Mouse (Mus musculus) monocyte, adult 5-6 weeks (primary cell): ENCODE results near the gene Cobl. TPM values are rescaled to one million over a fixed set of nuclear protein-coding genes. Genes with fewer than 3 reads are reported as not detected.

Experiments
- ATAC-seq: fragments of 153-309, 156-312 bp; replicated peaks from 2 replicates; pipeline ENCODE4 v1.8.0; 2017; ENCODE audit warnings: mild to moderate bottlenecking; ENCODE audit not compliant: low TSS enrichment, insufficient number of reproducible peaks, severe bottlenecking, poor library complexity, low FRiP score
- total RNA-seq: library from RNA; stranded (forward); fragments of 200-1000, 200-491, 200-594 nt; gene quantifications from 3 replicates; pipeline ENCODE4 v1.2.3, GENCODE M21; 2017

Cobl gene
- total RNA-seq, 1 experiment from 2014 or later, result not detected

DNA sequence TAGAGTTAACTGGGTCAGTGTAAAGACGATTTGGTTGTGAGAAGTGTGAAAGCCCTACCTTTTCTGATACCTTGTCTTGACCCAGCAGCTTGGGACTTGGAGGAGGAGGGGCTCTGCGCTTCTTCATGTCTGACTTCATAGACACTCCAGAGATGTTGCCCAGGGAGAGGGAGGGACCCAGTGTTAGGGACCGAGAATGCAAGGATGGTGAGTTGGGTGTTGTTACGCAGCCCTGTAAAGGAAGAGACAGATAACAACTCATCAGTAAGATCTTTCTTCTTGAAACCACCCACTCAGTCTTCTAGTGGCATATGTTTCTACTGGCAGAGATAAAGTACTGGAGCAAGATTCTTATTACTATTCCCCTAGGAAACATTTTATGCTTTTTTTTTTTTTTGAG, 121.1 kb downstream of the Cobl start:
- ATAC-seq, result no peak

DNA sequence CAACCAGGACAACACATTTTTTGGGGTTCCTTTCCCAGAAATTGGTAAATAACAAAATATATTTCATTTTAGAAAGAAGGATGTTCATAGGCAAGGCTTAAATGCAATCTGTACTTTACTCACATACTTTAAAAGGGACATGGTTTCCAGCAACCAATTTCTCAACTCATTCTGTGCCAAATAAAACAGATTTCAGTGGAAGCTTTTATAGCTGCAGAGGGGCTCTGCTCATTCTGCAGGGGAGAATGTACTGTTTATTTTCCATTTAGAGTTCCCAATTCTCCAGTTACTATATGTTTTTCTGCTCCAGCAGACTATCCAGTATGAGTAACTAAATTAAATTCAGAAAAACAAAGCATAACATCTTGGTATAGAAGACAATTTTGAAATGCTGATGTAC, 124.1 kb downstream of the Cobl start:
- no peak for ATAC-seq

DNA sequence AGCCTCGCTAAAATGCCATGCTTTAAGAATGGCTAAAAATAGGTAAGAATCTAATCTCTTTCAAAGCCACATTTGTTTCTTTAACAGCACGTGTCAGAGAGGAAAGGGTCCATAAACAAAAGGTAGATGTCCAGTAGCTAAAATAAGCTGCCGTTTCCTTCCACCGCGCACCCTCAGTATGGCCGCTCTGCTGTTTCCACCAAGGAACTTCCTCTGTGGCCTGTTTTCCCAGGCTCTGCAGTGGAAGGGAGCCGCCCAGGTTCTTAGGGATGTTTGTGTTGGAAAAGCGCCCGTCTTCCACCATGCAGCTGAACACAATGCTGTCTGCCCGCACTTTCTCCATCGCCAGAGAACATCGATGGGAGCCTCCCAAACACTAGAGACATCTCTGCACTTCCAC, 128.6 kb downstream of the Cobl start:
- ATAC-seq, result no peak

DNA sequence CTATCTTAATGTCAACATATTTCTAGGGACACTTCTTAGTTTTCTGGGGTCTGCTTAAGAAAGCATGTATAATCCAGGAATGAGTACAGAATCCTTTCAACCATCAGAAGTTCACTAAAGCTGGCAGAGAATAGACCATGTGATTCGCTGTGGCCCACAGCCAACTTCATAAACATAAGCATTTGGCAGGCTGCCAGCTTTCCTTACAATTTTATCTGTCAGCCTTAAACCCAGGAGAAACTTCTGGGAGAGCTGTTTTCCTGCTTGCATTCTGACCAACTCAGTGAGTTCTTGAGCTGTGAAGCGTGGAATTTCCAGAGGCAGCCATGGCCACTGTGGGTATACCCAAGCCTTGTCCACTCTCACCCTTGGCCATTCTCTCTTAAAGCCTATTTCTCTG, 132.8 kb downstream of the Cobl start:
- no peak for ATAC-seq

DNA sequence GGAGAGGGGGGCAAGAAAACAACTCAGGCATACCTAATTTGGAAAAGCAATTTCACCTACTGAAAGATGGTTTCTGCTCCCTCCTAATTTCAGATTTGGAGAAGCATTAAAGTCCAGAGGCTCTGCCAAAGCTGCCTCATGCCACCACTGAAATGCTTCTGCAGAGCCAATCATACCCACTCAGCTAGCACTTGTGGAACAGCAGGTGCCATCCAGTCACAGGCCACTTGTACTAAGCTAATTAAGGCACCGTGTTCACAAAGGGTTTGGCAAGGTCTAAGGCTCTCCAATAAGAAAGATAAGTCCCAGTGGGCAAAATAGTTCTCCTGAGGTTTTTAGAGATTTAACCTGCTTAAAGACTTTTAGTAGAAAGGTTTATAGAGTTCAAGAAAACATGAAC, 143.3 kb downstream of the Cobl start:
- ATAC-seq, result no peak

DNA sequence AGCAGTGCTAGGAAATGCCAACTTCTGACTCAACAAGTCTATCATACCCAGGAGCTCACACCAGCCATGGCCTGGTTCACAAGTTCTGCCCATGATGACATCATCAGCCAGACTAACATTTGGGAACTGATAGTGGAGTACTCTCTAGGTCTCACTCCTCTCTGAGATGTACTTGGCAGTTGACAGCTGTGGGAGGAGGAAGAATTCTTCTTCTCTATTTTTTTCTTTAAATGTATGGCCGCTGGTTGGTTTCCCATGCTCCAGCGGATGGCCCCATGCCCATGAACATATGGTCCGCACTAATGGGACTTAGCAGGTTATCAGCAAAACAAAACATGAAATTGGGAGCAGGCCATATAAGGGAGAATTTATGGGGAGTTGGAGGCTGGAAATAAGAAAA, 145.4 kb downstream of the Cobl start:
- ATAC-seq, result no peak

DNA sequence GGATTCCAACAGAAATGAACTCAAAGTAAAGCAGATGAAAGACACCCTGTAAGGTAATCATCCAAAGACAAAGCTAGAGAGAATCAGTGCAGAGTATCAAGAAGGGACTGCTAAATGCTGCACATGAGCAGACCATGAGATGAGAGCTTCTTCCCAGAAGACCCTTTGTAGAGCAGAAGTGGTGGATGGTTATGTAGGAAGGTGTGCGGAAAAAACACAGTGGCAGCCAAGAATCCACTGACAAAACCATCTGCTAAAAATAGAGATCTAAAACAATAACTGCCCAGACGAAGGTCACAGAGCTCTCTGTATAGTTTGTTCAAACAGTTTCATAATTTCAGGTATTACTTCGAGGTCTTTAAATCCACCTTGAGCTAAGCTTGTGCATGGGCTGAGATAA, 149.1 kb downstream of the Cobl start:
- ATAC-seq, result no peak

DNA sequence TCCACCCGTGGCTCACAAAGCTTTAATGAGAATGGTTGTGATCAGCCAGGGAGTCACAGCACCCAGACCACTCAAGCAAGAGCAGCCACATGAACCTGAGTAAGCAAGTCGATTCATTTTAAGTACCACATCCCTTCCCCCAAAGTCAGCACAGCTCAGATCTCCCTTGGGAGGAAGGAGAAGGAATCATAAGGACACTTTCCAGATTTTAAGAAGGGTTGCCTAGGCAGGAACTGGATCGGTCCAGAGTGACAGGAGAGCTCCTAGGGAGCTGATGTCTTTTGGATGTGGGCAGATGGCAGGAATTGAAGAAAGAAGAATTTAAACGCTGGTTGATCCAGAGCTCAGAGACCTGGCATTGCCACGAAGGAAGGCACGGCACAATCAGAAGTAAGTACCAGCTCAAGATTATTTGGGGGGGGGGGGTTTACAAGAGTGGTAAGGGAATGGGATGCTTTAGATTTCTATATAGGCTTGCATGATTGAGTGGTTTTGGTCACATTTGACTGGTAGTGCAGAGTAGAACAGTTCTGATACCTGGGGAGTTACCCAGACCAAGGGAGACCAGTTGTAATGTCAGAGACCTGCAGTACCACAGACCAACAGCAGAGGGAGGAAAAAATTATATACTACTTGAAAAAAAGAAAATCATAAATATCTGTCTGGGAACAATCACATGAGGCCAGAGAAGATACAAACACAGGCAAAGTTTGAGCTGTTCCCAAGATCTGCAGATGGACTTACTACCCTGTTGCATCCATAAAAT, 150.3 kb downstream of the Cobl start:
- no peak for ATAC-seq

DNA sequence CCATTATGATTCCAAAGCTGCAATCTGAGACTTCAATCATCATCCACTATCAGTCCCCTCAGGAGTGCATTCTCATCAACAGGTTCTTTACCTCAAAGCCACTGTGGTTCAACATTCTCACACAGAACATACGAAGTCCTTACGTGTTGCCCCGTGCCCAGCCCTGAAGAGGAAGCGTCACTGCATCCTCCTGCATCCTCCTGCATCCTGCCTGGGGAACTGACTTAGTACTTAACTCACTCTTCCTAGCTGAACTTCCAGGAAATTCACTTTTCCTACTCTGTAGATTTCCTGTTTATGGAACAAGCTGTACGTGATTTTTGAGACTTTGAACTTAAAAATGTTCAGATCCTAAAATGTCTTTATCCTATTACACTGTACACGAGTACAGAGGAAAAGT, 153.3 kb downstream of the Cobl start:
- no peak for ATAC-seq

DNA sequence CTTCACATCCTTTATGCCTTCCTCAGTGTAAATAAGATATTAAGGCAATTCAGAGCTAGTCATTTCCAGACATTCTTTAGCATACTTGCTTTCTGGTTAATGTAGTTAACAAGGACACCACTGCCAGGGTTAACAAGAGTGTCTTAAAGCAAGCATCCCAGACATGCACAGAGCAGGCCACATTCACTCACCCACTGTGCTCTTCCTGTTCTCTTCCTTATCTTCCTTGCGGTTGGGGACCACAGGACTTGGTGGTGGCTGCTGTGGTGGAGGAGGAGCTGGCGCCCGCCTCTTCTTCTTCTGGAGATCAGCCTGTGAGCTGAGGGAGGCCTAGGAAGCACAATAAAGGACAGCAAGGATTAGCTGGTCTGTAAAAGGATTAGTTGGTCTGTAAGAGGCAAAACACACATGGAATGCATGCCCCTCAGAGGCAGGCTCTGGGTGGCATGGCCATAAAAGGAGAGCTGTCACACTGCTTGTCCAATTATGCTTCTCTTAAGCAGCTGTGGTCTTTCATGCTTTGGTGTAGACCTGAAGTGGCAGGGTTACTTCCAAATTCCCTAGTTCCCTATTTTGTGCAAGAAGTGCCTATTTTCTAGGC, 155.2 kb downstream of the Cobl start:
- no peak for ATAC-seq

DNA sequence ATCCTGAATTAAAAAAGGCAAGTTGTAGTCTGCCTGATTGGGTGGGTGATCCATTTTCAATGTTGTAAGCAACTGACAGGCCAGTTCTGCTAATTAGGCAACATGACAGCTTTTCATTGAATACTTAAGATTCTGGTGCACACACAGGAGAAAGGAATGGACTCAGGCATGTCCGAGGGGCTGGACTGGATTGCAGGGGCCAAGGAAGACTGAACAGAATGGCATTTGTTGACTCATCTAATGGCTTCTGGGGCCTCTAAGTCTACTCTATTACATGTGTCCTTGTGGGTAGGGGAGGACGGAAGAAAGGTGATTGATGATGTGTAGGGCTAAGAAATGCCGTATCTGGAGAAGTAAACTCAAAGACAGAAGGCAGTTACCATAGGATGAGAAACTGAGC, 159.9 kb downstream of the Cobl start:
- ATAC-seq, result no peak

DNA sequence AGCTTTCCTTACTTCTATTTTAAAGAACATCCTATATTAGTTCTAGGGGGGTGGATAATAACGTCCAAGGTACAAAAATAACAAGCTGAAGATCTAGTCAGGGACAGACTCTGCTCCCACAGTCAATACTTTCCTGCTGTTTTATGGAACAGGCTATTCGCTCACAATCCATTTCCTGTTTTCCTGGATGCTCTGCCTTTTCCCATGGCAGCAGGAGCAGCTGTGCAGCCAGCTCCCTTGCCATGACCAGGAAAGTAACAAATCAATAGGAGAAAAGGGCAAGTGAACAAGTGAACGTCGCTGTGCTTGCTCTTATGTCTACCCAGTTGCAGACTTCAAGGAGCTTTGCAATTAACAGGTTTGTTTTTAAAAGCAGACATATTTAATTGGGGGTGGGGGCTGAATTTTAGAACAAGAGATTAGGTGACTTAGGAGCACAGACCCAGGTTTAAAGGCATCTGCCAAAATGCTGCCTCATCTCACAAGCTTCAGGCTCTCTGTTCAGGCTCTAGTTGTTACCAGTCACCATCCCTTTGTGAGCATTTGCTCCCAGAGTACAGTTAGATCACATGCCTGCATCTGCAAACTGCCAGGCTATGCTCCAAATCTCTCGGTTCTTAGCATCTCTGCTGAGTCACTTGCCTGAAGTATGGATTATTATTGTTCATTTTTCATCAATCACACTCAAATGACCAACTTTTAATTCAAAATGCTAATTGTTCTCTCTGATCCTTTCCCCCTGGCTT, 164.9 kb downstream of the Cobl start:
- ATAC-seq, result no peak

DNA sequence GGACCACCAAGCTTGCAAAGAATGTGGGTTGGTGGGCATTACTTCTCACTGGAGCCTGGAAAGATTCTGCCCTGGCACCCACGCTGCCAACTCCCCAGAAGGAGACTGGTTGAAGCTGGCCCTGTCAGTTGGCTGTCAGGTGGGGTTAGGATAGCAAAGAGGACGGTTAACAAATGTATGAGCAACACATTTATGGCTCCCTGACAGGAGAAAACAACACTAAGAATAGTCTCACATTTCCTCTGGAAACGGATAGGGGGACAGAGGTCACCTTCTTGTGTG, 173.2 kb downstream of the Cobl start:
- ATAC-seq, result no peak

DNA sequence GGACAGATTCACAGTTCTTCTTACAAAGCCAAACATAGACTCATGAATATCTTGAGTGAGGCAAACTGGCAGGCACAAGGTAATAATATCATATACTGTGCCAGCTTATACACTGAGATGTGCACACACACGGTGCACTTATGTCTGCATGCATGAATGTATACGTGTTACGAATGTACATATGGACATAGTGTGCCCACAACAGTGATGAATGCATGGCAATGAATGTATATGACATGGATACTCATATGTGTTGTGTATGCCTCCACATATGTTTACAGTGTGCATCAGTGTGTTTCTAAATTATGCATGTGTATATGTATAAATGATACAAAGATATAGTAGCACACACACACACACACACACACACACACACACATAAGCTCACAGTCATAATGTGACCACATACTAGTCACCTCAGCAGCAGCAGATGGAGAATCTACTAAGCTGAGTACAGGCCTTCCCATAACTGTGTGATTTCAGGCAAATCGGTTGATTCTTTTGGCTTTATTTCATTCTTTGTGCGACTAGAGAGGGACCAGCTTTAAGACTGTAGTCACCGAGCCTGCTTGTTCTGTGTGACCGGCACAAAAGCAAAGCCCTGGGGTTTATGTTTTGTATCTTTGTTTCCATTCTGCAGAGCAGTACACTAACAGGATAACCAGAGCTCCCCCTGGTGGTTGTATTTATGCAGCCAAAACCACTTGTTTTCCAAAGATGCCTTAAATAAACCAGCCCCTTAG, 173.7 kb downstream of the Cobl start:
- ATAC-seq, result no peak

DNA sequence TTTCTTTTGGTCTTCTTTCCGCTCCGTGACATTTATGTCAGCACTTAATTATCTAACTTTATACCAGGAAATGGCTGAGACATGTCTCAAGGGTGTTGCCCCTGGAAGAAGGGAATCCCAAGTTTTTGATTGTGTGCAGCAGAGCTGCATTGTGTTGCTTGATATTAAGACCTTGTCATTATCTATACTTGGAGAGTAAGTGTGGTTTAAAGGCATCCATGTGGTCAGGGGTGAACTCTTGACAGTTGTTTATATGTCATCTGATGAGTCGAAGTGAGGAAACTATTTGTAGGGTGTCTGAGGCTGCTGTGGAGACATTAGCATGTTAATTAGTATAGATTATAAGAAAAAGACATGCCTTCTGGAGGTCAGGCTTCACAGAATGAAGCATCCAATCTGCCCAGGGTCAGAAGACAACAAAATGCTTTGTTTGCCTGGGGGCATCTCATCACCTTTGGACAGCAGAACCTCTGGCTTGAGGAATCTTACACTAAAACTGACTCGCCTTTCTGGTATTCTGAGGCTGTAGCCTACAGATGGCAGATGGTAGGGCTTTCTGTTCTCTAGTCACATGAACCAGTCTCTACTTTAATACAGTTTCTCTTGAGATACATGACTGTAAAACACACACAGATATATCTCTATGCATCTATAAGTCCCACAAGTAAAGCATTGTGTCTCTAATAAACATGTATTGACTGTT, 179.3 kb downstream of the Cobl start:
- ATAC-seq, result no peak

DNA sequence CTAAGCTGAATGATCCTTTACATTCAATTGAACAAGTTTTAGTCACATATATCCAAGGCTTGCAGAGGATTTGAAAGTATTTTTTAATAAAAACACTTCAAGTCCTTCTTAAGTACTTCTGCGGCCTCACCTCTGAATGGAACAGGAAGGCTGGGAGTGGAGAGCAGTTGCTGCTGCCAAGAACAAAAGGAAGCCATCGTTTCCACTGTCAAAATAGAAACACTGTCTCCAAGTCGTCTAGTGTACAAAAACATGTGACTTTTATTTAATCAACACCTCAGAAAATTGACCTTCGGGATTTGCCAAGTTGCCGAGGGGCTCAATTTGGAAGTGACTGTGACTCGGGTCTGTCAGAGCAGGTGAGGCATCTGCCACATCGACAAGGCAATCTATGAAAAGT, 184.0 kb downstream of the Cobl start:
- no peak for ATAC-seq

DNA sequence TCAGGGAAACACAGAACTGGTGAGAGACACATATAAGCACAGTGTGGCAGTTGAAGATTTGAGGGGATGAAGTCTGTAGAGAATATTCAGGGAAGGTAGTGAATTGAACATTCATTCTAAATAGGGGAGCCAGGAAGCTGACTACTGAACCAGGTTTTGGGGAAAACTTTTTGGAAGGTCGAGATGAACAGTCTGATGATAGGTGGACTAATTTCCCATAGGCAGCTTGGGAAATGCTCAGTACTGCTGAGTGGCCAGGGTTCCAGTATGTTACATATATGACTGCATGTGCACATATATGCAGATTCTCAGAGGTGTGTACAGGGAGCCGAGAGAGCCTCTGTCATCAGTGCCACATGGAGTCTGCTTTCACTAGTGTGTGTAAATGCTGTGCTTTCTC, 190.5 kb downstream of the Cobl start:
- ATAC-seq, result no peak

DNA sequence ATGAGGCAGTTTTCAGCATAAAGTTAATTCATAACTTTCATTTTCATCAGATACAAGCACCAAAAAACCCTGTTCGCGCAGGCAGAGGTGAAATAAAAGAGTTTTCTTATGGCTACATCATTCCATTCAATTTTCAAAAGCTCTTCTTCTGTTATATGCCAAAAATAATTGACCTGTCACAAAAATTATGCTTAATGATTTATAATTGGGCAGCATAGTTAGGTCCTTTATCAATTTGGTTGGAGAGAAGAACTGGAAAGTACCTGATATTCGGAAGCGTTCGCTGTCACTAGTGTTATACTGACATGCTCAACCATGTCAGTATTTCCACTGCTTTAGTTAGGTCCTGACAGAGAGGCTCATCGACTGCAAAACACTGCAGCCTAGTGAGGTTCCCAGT, 191.0 kb downstream of the Cobl start:
- ATAC-seq, result no peak

DNA sequence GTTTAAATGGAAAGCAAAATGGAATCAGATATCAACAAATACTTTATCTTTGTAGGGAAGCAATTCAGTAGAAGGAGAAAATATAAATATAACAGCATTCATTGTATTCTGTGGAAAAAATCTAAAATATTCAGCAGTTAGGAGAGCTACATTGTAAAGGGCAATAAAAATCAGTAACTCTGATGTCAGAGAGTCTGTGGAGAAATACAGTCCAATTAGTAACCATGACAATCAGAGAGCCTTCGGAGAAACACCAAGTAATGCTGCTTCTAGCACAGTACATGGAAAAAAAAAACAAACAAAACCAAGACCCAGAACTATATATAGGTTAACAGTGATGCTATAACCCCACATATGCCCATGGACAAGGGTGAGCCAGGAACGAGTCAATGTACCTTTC, 206.3 kb downstream of the Cobl start:
- ATAC-seq, result no peak
